Mouse (Mus musculus) cortical plate, adult 2 months (tissue): ENCODE data around the gene AC124502.3. TPM values are rescaled to one million over a fixed set of nuclear protein-coding genes. Genes with fewer than 3 reads are reported as not detected.

Experiments used
- H3K27ac ChIP-seq: fragments of 200-500 bp; 2 replicates; pipeline ENCODE4 v1.5.1; 2012; ENCODE audit warnings: low read length, control low read depth, inconsistent platforms; ENCODE audit not compliant: insufficient read depth
- H3K4me1 ChIP-seq: fragments of 200-500 bp; 2 replicates; pipeline ENCODE4 v1.6.1; 2011; ENCODE audit warnings: low read length; ENCODE audit not compliant: control insufficient read depth, insufficient read depth
- H3K4me3 ChIP-seq: fragments of 200-500 bp; 2 replicates; pipeline ENCODE4 v1.5.1; 2011; ENCODE audit warnings: mild to moderate bottlenecking, low read length, control low read depth; ENCODE audit not compliant: insufficient read depth
- CTCF ChIP-seq: fragments of 200-500 bp; IDR thresholded peaks from 2 replicates; pipeline ENCODE4 v1.5.1; 2011; ENCODE audit warnings: mild to moderate bottlenecking, control low read depth, low read length; ENCODE audit not compliant: insufficient read depth; ENCODE audit errors: extremely low read depth
- POLR2A ChIP-seq: fragments of 200-500 bp; IDR thresholded peaks from 2 replicates; pipeline ENCODE4 v1.6.1; 2011; ENCODE audit warnings: mild to moderate bottlenecking, low read length, control low read depth; ENCODE audit not compliant: insufficient read depth; ENCODE audit errors: extremely low read depth
- polyA plus RNA-seq: library from polyadenylated mRNA; depleted of rRNA; stranded (reverse); fragments of >200 nt; gene quantifications from 2 replicates; pipeline ENCODE4 v1.2.3, GENCODE M21; 2012; rRNA removed

Gene AC124502.3
- polyA plus RNA-seq, 1 experiment, result 4.8 TPM

GRCm38 (mm10) chr19:5092083-5092482 is 53.4 kb downstream of the AC124502.3 start:
- TF ChIP-seq CTCF (no peak), POLR2A (peak; percentile 46)
- Histone ChIP-seq H3K27ac (no peak overlapping the region), H3K4me1 (no peaks in the 10 kb centered on the region; the same call in 1 of the 2 replicates)

GRCm38 (mm10) chr19:5093481-5094242 is 55.0 kb downstream of the AC124502.3 start:
- Histone ChIP-seq H3K4me1 (peaks cover 2% of the 10 kb centered on the region; the same call in 1 of the 2 replicates), H3K4me3 (no peak overlapping the region; the same call in 1 of the 2 replicates), H3K27ac (no peak overlapping the region)
- no peak for TF ChIP-seq POLR2A
- TF ChIP-seq CTCF, result no peak

More at GRCm38 (mm10) chr19:5092083-5092482, 53.4 kb downstream of the AC124502.3 start:
- H3K4me3 ChIP-seq, result no peak overlapping the region

DNA sequence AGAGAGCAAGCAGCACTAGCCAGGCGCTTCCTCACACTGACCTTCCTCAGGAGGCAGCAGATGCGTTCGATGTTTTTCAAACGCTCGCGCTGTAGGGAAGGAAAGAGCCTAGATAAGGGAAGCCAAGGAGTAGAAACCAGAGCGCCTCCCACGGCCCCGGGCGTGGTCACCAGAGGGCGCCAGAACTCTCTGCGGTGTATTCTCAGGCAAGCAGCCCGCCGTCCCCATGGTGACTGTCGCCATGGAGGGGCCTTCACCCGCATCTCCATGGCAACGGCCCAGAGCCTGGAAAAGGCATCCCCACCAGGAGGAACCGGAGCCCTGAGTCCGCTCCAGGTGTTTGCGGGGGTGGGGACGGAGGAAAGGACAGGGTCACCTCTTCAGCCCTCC is 55.5 kb downstream of the AC124502.3 start:
- Histone ChIP-seq H3K27ac (0 out of 2 replicates have a peak overlapping the region, but pooled peaks have one; percentile 11), H3K4me3 (peak overlapping the region; percentile 55), H3K4me1 (peaks cover 2% of the 10 kb centered on the region; the same call in 1 of the 2 replicates)
- peak; percentile 73 for TF ChIP-seq CTCF
- TF ChIP-seq POLR2A, result peak; percentile 13; the same call in 1 of the 2 replicates

GRCm38 (mm10) chr19:5094746-5095417 is 56.2 kb downstream of the AC124502.3 start:
- Histone ChIP-seq H3K4me3 (peak overlapping the region; percentile 55), H3K4me1 (peaks cover 2% of the 10 kb centered on the region; the same call in 1 of the 2 replicates), H3K27ac (peak overlapping the region; percentile 11; the same call in 1 of the 2 replicates)
- no peak for TF ChIP-seq CTCF
- no peak; the same call in 1 of the 2 replicates for TF ChIP-seq POLR2A

- TF ChIP-seq CTCF (no peak), POLR2A (peak; percentile 8; the same call in 1 of the 2 replicates)
- peaks cover 2% of the 10 kb centered on the region; the same call in 1 of the 2 replicates for H3K4me1 ChIP-seq
- H3K4me3 ChIP-seq, result peak overlapping the region; percentile 55
- peak overlapping the region; percentile 76 for H3K27ac ChIP-seq
Measured at GRCm38 (mm10) chr19:5095887-5096474, 57.3 kb downstream of the AC124502.3 start.

DNA sequence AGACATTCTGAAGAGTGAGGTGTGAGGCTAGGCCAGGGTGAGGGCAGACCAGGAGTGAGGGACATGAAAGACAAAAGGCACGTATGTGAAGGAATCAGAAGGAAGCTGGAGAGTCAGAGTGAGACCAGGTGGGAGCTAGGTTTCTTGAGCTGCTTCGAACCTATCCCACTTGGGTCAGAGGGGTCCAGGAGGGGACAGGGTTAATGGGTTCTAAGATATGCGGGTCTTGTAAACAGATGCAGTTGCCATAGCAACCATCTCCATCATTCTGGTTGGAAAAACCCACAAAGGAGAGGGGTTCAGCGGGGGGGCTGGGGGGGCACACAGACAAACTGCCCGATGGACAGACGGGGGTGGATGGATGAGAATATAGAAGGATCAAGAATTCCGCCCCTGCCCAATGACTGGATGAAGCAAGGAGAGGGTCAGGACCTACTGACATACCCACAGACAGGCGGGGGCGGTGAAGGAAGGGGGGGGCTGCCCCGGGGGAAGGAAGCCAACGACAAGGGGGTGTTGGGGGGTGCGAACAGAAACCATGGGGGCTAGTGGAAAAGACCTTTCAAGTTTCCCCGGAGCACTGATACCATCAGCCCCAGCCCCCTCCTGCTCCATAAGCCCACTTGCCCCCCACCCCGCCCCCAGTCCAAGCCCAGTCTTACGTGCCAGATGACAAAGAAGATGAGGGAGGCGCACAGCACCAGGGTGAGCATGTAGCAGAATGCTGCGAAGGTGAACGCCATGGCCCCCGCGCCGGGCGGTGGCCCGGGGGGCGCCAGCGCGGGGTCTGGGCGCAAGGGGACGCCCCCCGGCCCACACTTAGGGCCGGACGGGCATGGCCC is 59.1 kb downstream of the AC124502.3 start:
- H3K4me3 ChIP-seq, result peak overlapping the region; percentile 55
- no peak for TF ChIP-seq CTCF
- no peak for TF ChIP-seq POLR2A
- H3K27ac ChIP-seq, result 0 out of 2 replicates have a peak overlapping the region, but pooled peaks have one; percentile 76
- H3K4me1 ChIP-seq, result peaks cover 2% of the 10 kb centered on the region; the same call in 1 of the 2 replicates

DNA sequence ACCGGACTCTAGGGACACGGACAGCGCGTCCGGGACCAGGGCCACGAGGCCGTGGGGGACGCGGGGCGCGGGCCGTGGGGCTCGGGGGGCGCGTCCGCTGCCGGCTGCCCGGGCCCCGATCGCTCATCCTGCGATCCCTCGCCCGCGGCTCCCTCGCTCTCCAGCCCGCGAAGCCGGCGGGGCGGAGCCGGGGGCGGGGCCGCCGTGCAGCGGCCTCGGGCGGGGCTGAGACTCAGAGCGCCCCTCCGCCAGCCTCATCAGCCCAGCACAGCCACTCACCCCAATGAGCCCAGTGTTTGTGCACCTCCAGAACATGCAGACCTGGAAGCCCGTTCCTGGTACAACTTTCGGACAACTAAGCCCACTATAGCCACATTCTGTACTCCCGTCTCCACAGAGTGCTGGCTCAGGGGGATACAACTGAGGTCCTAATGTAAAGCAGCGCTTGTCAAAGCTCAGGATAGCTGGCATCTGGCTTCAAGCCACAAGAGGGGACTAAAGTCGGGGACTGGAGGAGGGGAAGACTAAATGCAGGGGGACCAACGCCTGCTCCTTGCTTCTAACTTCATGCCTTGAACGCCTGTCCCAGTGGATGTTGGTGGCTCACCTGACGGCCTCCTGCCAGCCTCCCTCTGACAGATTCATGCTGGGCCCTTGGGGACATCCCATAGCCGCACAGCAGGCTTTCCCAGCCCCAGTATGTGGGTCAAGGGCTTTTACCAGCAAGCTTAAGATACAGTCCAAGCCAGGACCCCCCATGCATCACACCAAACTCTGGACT is 59.9 kb downstream of the AC124502.3 start, which contains the start of gene Cnih2:
Gene Cnih2, minus strand, starts transcription at position 159 of the 781 bp plus-strand sequence.
- H3K4me3 ChIP-seq, result peak within 1 kb of the TSS; percentile 55
- peak; percentile 59 for TF ChIP-seq POLR2A
- no peak for TF ChIP-seq CTCF
- peaks cover 2% of the 10 kb centered on the region; the same call in 1 of the 2 replicates for H3K4me1 ChIP-seq
- 0 out of 2 replicates have a peak within 1 kb of the TSS, but pooled peaks have one; percentile 76 for H3K27ac ChIP-seq

Other genes with a start within 250 kb of the AC124502.3 start
- gene Rbm4, start 245.0 kb upstream of the AC124502.3 start, polyA plus RNA-seq, result 57.4 and 61.8 TPM in 2 replicates
- 16.7 and 18.9 TPM in 2 replicates for gene Gm21992, start 227.3 kb upstream of the AC124502.3 start, polyA plus RNA-seq
- gene Rbm14, start 227.3 kb upstream of the AC124502.3 start, polyA plus RNA-seq, result 22.8 and 25.1 TPM in 2 replicates
- gene Ccs, start 199.6 kb upstream of the AC124502.3 start, polyA plus RNA-seq, result 48.7 and 49.1 TPM in 2 replicates
- 2.0 and 2.1 TPM in 2 replicates for gene Ccdc87, start 199.5 kb upstream of the AC124502.3 start, polyA plus RNA-seq
- 133 and 142 TPM in 2 replicates for gene Ctsf, start 183.8 kb upstream of the AC124502.3 start, polyA plus RNA-seq
- gene Actn3, start 161.0 kb upstream of the AC124502.3 start, polyA plus RNA-seq, result 0.79 and 0.87 TPM in 2 replicates
- gene Zdhhc24, start 160.2 kb upstream of the AC124502.3 start, polyA plus RNA-seq, result 41.3 and 47.9 TPM in 2 replicates
- 28.5 and 32.7 TPM in 2 replicates for gene Bbs1, start 132.3 kb upstream of the AC124502.3 start, polyA plus RNA-seq
- gene Dpp3, start 110.6 kb upstream of the AC124502.3 start, polyA plus RNA-seq, result 51.5 and 54.5 TPM in 2 replicates
- 15.8 and 19.5 TPM in 2 replicates for gene Peli3, start 95.8 kb upstream of the AC124502.3 start, polyA plus RNA-seq
- gene Mrpl11, start 76.7 kb upstream of the AC124502.3 start, polyA plus RNA-seq, result 70.5 and 74.8 TPM in 2 replicates
- gene Npas4, start 48.6 kb upstream of the AC124502.3 start, polyA plus RNA-seq, result 16.8 and 20.6 TPM in 2 replicates
- 19.8 and 21.5 TPM in 2 replicates for gene Slc29a2, start 15.0 kb upstream of the AC124502.3 start, polyA plus RNA-seq
- 106 and 111 TPM in 2 replicates for gene B4gat1, start 65 bp upstream of the AC124502.3 start, polyA plus RNA-seq
- 29.1 and 34.8 TPM in 2 replicates for gene Brms1, start 2.5 kb downstream of the AC124502.3 start, polyA plus RNA-seq
- 68.7 and 69.0 TPM in 2 replicates for gene Rin1, start 11.6 kb downstream of the AC124502.3 start, polyA plus RNA-seq
- 5.8 and 6.3 TPM in 2 replicates for gene Cd248, start 29.2 kb downstream of the AC124502.3 start, polyA plus RNA-seq
- gene Tmem151a, start 46.6 kb downstream of the AC124502.3 start, polyA plus RNA-seq, result 145 and 146 TPM in 2 replicates
- 54.7 and 56.2 TPM in 2 replicates for gene Yif1a, start 49.6 kb downstream of the AC124502.3 start, polyA plus RNA-seq
- gene Cnih2, start 59.6 kb downstream of the AC124502.3 start, polyA plus RNA-seq, result 399 and 461 TPM in 2 replicates
- 197 and 202 TPM in 2 replicates for gene Rab1b, start 68.2 kb downstream of the AC124502.3 start, polyA plus RNA-seq
- 234 and 242 TPM in 2 replicates for gene Klc2, start 79.7 kb downstream of the AC124502.3 start, polyA plus RNA-seq
- 47.0 and 47.8 TPM in 2 replicates for gene Pacs1, start 234.2 kb downstream of the AC124502.3 start, polyA plus RNA-seq